ENCODE assay signal across 24 mouse cellular contexts in the genomic region with DNA sequence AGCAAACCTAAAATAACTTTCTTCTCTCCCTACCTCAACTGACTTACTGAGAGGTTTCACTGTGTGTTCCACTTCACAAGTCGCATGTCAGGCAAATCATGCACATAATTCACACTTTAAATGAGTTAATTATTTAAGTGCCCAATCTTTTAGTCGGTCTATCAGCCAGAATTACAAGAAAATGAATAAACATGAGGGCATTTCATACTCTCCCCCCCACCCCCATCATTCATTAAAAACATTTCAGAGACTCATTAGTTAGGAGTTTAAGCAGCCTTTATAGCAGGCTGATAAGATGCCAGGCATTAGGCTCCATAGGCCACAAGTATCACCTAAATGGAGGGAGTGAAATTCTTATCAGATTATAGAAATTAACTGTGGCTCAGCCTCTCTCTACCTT.
DNase-seq lines count a peak whose midpoint lies in the region; ATAC-seq and TF ChIP-seq lines count a peak whose summit lies in the region.
"Had no signal": no experiment of that assay in that cellular context is flagged by ENCODE, and none has a peak within 500 bp of the region (broad histone marks: within the 10 kb centered on the region; RNA-seq: fewer than 3 reads in every experiment).

No protein-coding gene starts in this region.

- H3K4me3 ChIP-seq in forebrain, embryonic 12.5 days (replicated peaks), result no peak overlapping the region
- no peak overlapping the region for H3K4me3 ChIP-seq in forebrain, embryonic 10.5 days
- H3K4me3 ChIP-seq in CH12.LX (replicated peaks in 1 of 3; ENCODE audit: low read depth in 2 of 3, low read length in 2 of 3, poor library complexity in 1 of 3), result no peak overlapping the region
- H3K4me3 ChIP-seq in forebrain, embryonic 15.5 days, result no peak overlapping the region
- H3K4me3 ChIP-seq: embryonic facial prominence, embryonic 10.5 days; embryonic facial prominence, embryonic 13.5 days; erythroblast, embryonic 14.5 days; gastrocnemius, adult 2 months; hindbrain, embryonic 12.5 days; hindbrain, embryonic 15.5 days had no signal

- TF ChIP-seq CTCF in CH12.LX (conservative IDR thresholded peaks at IDR 0.05 in 1 of 2, IDR thresholded peaks at IDR 0.05 in 1 of 2; ENCODE audit: low read depth in 2 of 2, low read length in 2 of 2), result no peak

- H3K9ac ChIP-seq in forebrain, embryonic 12.5 days, result no peak overlapping the region
- H3K9ac ChIP-seq in CH12.LX (ENCODE audit: insufficient read depth, low read depth), result no peak overlapping the region
- no peak overlapping the region for H3K9ac ChIP-seq in forebrain, embryonic 15.5 days (replicated peaks)
- H3K9ac ChIP-seq: embryonic facial prominence, embryonic 13.5 days; hindbrain, embryonic 12.5 days; hindbrain, embryonic 15.5 days had no signal

- in situ Hi-C loops in CH12.LX (cut with MboI; ENCODE audit: low pct_ligation_motif_present, low pct_unique_long_range_greater_than_20kb, low sequenced_read_pairs), result no loop called here

- H3K4me2 ChIP-seq in forebrain, embryonic 12.5 days, result no peak overlapping the region
- H3K4me2 ChIP-seq in CH12.LX (ENCODE audit: insufficient read depth, low read depth, poor library complexity, severe bottlenecking), result peak overlapping the region; percentile 40; the same call in 1 of the 2 replicates
- no peak overlapping the region for H3K4me2 ChIP-seq in forebrain, embryonic 15.5 days (replicated peaks)
- H3K4me2 ChIP-seq: embryonic facial prominence, embryonic 13.5 days; heart, embryonic 11.5 days; hindbrain, embryonic 12.5 days; hindbrain, embryonic 15.5 days had no signal

- no peak for TF ChIP-seq EP300 in CH12.LX (IDR thresholded peaks at IDR 0.05; ENCODE audit: low read length)

- no peaks in the 10 kb centered on the region for H3K27me3 ChIP-seq in forebrain, embryonic 12.5 days
- H3K27me3 ChIP-seq in forebrain, embryonic 10.5 days (ENCODE audit: poor library complexity, severe bottlenecking), result no peaks in the 10 kb centered on the region
- H3K27me3 ChIP-seq in CH12.LX (replicated peaks), result peaks cover 3% of the 10 kb centered on the region
- no peaks in the 10 kb centered on the region for H3K27me3 ChIP-seq in forebrain, embryonic 15.5 days
- H3K27me3 ChIP-seq: embryonic facial prominence, embryonic 13.5 days; hindbrain, embryonic 12.5 days; hindbrain, embryonic 15.5 days had no signal

- no peaks in the 10 kb centered on the region for H3K4me1 ChIP-seq in forebrain, embryonic 12.5 days
- no peaks in the 10 kb centered on the region for H3K4me1 ChIP-seq in forebrain, embryonic 10.5 days
- H3K4me1 ChIP-seq in CH12.LX (ENCODE audit: control insufficient read depth in 1 of 2, insufficient read depth in 2 of 2), result no peaks in the 10 kb centered on the region
- H3K4me1 ChIP-seq in forebrain, embryonic 15.5 days, result peaks cover 16% of the 10 kb centered on the region
- H3K4me1 ChIP-seq: embryonic facial prominence, embryonic 10.5 days; embryonic facial prominence, embryonic 13.5 days; hindbrain, embryonic 12.5 days; hindbrain, embryonic 15.5 days had no signal

- WGBS in forebrain, embryonic 12.5 days, result 21% methylated on average over 2 of the region's 2 CpGs
- 72% methylated on average over 2 of the region's 2 CpGs for WGBS in forebrain, embryonic 10.5 days
- WGBS in forebrain, embryonic 15.5 days, result 6% methylated on average over 2 of the region's 2 CpGs

- no peaks in the 10 kb centered on the region for H3K9me3 ChIP-seq in forebrain, embryonic 12.5 days
- no peaks in the 10 kb centered on the region for H3K9me3 ChIP-seq in forebrain, embryonic 10.5 days
- H3K9me3 ChIP-seq in CH12.LX (replicated peaks; ENCODE audit: low read length), result no peaks in the 10 kb centered on the region
- no peaks in the 10 kb centered on the region for H3K9me3 ChIP-seq in forebrain, embryonic 15.5 days
- H3K9me3 ChIP-seq: embryonic facial prominence, embryonic 10.5 days; embryonic facial prominence, embryonic 13.5 days; G1E; hindbrain, embryonic 12.5 days; hindbrain, embryonic 15.5 days had no signal

- H3K36me3 ChIP-seq in forebrain, embryonic 12.5 days (replicated peaks), result no peaks in the 10 kb centered on the region
- H3K36me3 ChIP-seq in forebrain, embryonic 10.5 days (replicated peaks), result no peaks in the 10 kb centered on the region
- H3K36me3 ChIP-seq in CH12.LX (replicated peaks in 1 of 2; ENCODE audit: control insufficient read depth in 1 of 2, insufficient read depth in 1 of 2, low read length in 1 of 2), result no peaks in the 10 kb centered on the region
- H3K36me3 ChIP-seq in forebrain, embryonic 15.5 days, result no peaks in the 10 kb centered on the region
- H3K36me3 ChIP-seq: embryonic facial prominence, embryonic 10.5 days; embryonic facial prominence, embryonic 13.5 days; G1E; hindbrain, embryonic 12.5 days; hindbrain, embryonic 15.5 days had no signal

- dilution Hi-C loops in CH12.LX (cut with MboI; ENCODE audit: extremely low pct_ligation_motif_present, extremely low pct_unique_long_range_greater_than_20kb, low sequenced_read_pairs), result no loop called here

- peak; percentile 47; the same call in 1 of the 2 replicates for ATAC-seq in forebrain, embryonic 12.5 days (ENCODE audit: low FRiP score)
- ATAC-seq in forebrain, embryonic 15.5 days (replicated peaks), result peak; percentile 63
- ATAC-seq: intestine, postnatal 0 days; Patski had no signal

- DNase-seq in forebrain, embryonic 10.5 days (ENCODE audit: extremely low spot score, low spot score), result no peak
- no peak for DNase-seq in CH12.LX (ENCODE audit: extremely low read depth)
- no peak for DNase-seq in left cerebral cortex, postnatal 25 days (ENCODE audit: low spot score in 2 of 2)
- DNase-seq in ovary, postnatal 10 days (ENCODE audit: low spot score), result no peak
- DNase-seq: adrenal gland, postnatal 14 days; cerebellum, adult 11-12 months; cerebellum, adult 8-10 months; cerebellum, postnatal 10 days; cerebellum, postnatal 36 days; embryo, embryonic 11 days; gastrocnemius, adult 2 months; gastrocnemius, postnatal 14 days; heart, adult 11 months had no signal

- TF ChIP-seq RAD21 in CH12.LX (IDR thresholded peaks at IDR 0.05; ENCODE audit: low read depth, low read length), result no peak

- H3K79me2 ChIP-seq in CH12.LX (replicated peaks; ENCODE audit: control insufficient read depth, extremely low read depth, insufficient read depth, poor library complexity, severe bottlenecking), result no peaks in the 10 kb centered on the region

- intact Hi-C loops in left cerebral cortex, postnatal 25 days (cut with DNase I), result no loop called here

- no peak overlapping the region for H3K27ac ChIP-seq in forebrain, embryonic 12.5 days
- H3K27ac ChIP-seq in forebrain, embryonic 10.5 days, result no peak overlapping the region
- no peak overlapping the region for H3K27ac ChIP-seq in CH12.LX (ENCODE audit: insufficient read depth, low read depth)
- peak overlapping the region; percentile 62; the same call in 1 of the 2 replicates for H3K27ac ChIP-seq in forebrain, embryonic 15.5 days (replicated peaks)
- H3K27ac ChIP-seq: embryonic facial prominence, embryonic 10.5 days; embryonic facial prominence, embryonic 13.5 days; gastrocnemius, adult 2 months; hindbrain, embryonic 12.5 days; hindbrain, embryonic 15.5 days had no signal

- no peak for TF ChIP-seq POLR2A in CH12.LX (IDR thresholded peaks at IDR 0.05; ENCODE audit: low read depth, low read length)

TF ChIP-seq in CH12.LX, 34 proteins besides CTCF, POLR2A, EP300 and RAD21:
- TF ChIP-seq ZMIZ1 (IDR thresholded peaks at IDR 0.05; ENCODE audit: low read depth, low read length), result no peak
